Mouse (Mus musculus): ENCODE measurements at regions not wholly inside any gene's neighbourhood (a gene's known extent, or its start where the extent isn't known, plus 50 kb on each side); places are given as distances from the start of the nearest gene placed in this dataset.

- Histone ChIP-seq H3K4me1 (replicated peaks) (peaks cover 38% of the 10 kb centered on the region), H3K36me3 (no peaks in the 10 kb centered on the region), H3K9ac (replicated peaks) (no peak overlapping the region), H3K9me3 (no peaks in the 10 kb centered on the region), H3K4me2 (no peak overlapping the region), H3K27ac (0 out of 2 replicates have a peak overlapping the region, but pooled peaks have one; percentile 9), H3K4me3 (replicated peaks) (no peak overlapping the region), H3K27me3 (no peaks in the 10 kb centered on the region)
- no peak for ATAC-seq (ENCODE audit: insufficient number of reproducible peaks, insufficient read depth, low FRiP score, low TSS enrichment, low read depth)
- 89% methylated on average over 5 of the region's 5 CpGs for WGBS
These were observed 325.3 kb upstream of the Prickle1 start for GRCm38 (mm10) chr15:93920996-93921395.

GRCm38 (mm10) chr15:93919577-93919976, 323.9 kb upstream of the Prickle1 start:
- Histone ChIP-seq H3K4me3 (replicated peaks) (no peak overlapping the region), H3K27me3 (no peaks in the 10 kb centered on the region), H3K27ac (no peak overlapping the region), H3K4me2 (no peak overlapping the region), H3K9me3 (no peaks in the 10 kb centered on the region), H3K9ac (replicated peaks) (no peak overlapping the region), H3K4me1 (replicated peaks) (peaks cover 36% of the 10 kb centered on the region), H3K36me3 (no peaks in the 10 kb centered on the region)
- 76% methylated on average over 6 of the region's 6 CpGs for WGBS
- ATAC-seq (ENCODE audit: insufficient number of reproducible peaks, insufficient read depth, low FRiP score, low TSS enrichment, low read depth) = no peak

- no peak for ATAC-seq (ENCODE audit: insufficient number of reproducible peaks, insufficient read depth, low FRiP score, low TSS enrichment, low read depth)
- Histone ChIP-seq H3K27me3 (no peaks in the 10 kb centered on the region), H3K9ac (replicated peaks) (no peak overlapping the region), H3K4me2 (no peak overlapping the region; the same call in 1 of the 2 replicates), H3K4me3 (replicated peaks) (no peak overlapping the region), H3K9me3 (no peaks in the 10 kb centered on the region), H3K27ac (peak overlapping the region; percentile 42; the same call in 1 of the 2 replicates), H3K36me3 (no peaks in the 10 kb centered on the region), H3K4me1 (replicated peaks) (peaks cover 39% of the 10 kb centered on the region)
- WGBS = 41% methylated on average over 3 of the region's 3 CpGs
These were observed 321.2 kb upstream of the Prickle1 start for GRCm38 (mm10) chr15:93916856-93917255.

- H3K27ac ChIP-seq = 0 out of 2 replicates have a peak overlapping the region, but pooled peaks have one; percentile 41
- no peaks in the 10 kb centered on the region for H3K36me3 ChIP-seq
- no peak overlapping the region for H3K4me2 ChIP-seq
- 42% methylated on average over 5 of the region's 5 CpGs for WGBS
- ATAC-seq (ENCODE audit: insufficient number of reproducible peaks, insufficient read depth, low FRiP score, low TSS enrichment, low read depth) = no peak
- H3K9me3 ChIP-seq = no peaks in the 10 kb centered on the region
- no peak overlapping the region for H3K9ac ChIP-seq (replicated peaks)
- peaks cover 43% of the 10 kb centered on the region for H3K4me1 ChIP-seq (replicated peaks)
- H3K27me3 ChIP-seq = no peaks in the 10 kb centered on the region
- H3K4me3 ChIP-seq (replicated peaks) = no peak overlapping the region
These were observed 317.8 kb upstream of the Prickle1 start for GRCm38 (mm10) chr15:93913462-93913861.

GRCm38 (mm10) chr15:93913041-93913440, 317.4 kb upstream of the Prickle1 start:
- Histone ChIP-seq H3K9ac (replicated peaks) (no peak overlapping the region), H3K27me3 (no peaks in the 10 kb centered on the region), H3K4me1 (replicated peaks) (peaks cover 41% of the 10 kb centered on the region), H3K27ac (peak overlapping the region; percentile 37; the same call in 1 of the 2 replicates), H3K36me3 (no peaks in the 10 kb centered on the region), H3K4me3 (replicated peaks) (no peak overlapping the region), H3K9me3 (no peaks in the 10 kb centered on the region), H3K4me2 (no peak overlapping the region)
- WGBS = 43% methylated on average over 7 of the region's 7 CpGs
- ATAC-seq (ENCODE audit: insufficient number of reproducible peaks, insufficient read depth, low FRiP score, low TSS enrichment, low read depth) = no peak

GRCm38 (mm10) chr15:93910981-93911431, 315.3 kb upstream of the Prickle1 start:
- Histone ChIP-seq H3K4me3 (replicated peaks) (no peak overlapping the region), H3K27me3 (no peaks in the 10 kb centered on the region), H3K9ac (replicated peaks) (no peak overlapping the region), H3K4me1 (replicated peaks) (peaks cover 22% of the 10 kb centered on the region), H3K4me2 (peak overlapping the region; percentile 8), H3K27ac (peak overlapping the region; percentile 81), H3K36me3 (no peaks in the 10 kb centered on the region), H3K9me3 (no peaks in the 10 kb centered on the region)
- WGBS = 10% methylated on average over 11 of the region's 11 CpGs
- peak; percentile 58; the same call in 1 of the 2 replicates for ATAC-seq (ENCODE audit: insufficient number of reproducible peaks, insufficient read depth, low FRiP score, low TSS enrichment, low read depth)

GRCm38 (mm10) chr15:93910158-93910557, 314.5 kb upstream of the Prickle1 start:
- no peak overlapping the region for H3K4me3 ChIP-seq (replicated peaks)
- no peaks in the 10 kb centered on the region for H3K9me3 ChIP-seq
- 81% methylated on average over 3 of the region's 3 CpGs for WGBS
- no peak for ATAC-seq (ENCODE audit: insufficient number of reproducible peaks, insufficient read depth, low FRiP score, low TSS enrichment, low read depth)
- peak overlapping the region; percentile 81; the same call in 1 of the 2 replicates for H3K27ac ChIP-seq
- H3K4me1 ChIP-seq (replicated peaks) = peaks cover 29% of the 10 kb centered on the region
- no peak overlapping the region for H3K4me2 ChIP-seq
- H3K36me3 ChIP-seq = no peaks in the 10 kb centered on the region
- H3K9ac ChIP-seq (replicated peaks) = no peak overlapping the region
- H3K27me3 ChIP-seq = no peaks in the 10 kb centered on the region

GRCm38 (mm10) chr15:93903671-93904603, 308.2 kb upstream of the Prickle1 start:
- Histone ChIP-seq H3K9me3 (no peaks in the 10 kb centered on the region), H3K4me1 (replicated peaks) (peaks cover 32% of the 10 kb centered on the region), H3K27me3 (no peaks in the 10 kb centered on the region), H3K4me2 (peak overlapping the region; percentile 6; the same call in 1 of the 2 replicates), H3K9ac (replicated peaks) (no peak overlapping the region), H3K27ac (peak overlapping the region; percentile 83), H3K36me3 (no peaks in the 10 kb centered on the region), H3K4me3 (replicated peaks) (no peak overlapping the region)
- ATAC-seq (ENCODE audit: insufficient number of reproducible peaks, insufficient read depth, low FRiP score, low TSS enrichment, low read depth) = peak; percentile 73
- 13% methylated on average over 18 of the region's 18 CpGs for WGBS

GRCm38 (mm10) chr15:93882826-93883225, 287.1 kb upstream of the Prickle1 start:
- Histone ChIP-seq H3K9me3 (no peaks in the 10 kb centered on the region), H3K4me1 (replicated peaks) (peaks cover 18% of the 10 kb centered on the region), H3K36me3 (no peaks in the 10 kb centered on the region), H3K27ac (no peak overlapping the region), H3K4me3 (replicated peaks) (no peak overlapping the region), H3K27me3 (no peaks in the 10 kb centered on the region), H3K4me2 (no peak overlapping the region), H3K9ac (replicated peaks) (no peak overlapping the region)
- WGBS = 92% methylated on average over 8 of the region's 8 CpGs
- ATAC-seq (ENCODE audit: insufficient number of reproducible peaks, insufficient read depth, low FRiP score, low TSS enrichment, low read depth) = no peak

GRCm38 (mm10) chr15:93881276-93881675, 285.6 kb upstream of the Prickle1 start:
- Histone ChIP-seq H3K9me3 (no peaks in the 10 kb centered on the region), H3K9ac (replicated peaks) (no peak overlapping the region), H3K4me2 (no peak overlapping the region), H3K4me3 (replicated peaks) (no peak overlapping the region), H3K4me1 (replicated peaks) (peaks cover 31% of the 10 kb centered on the region), H3K36me3 (no peaks in the 10 kb centered on the region), H3K27ac (no peak overlapping the region), H3K27me3 (no peaks in the 10 kb centered on the region)
- ATAC-seq (ENCODE audit: insufficient number of reproducible peaks, insufficient read depth, low FRiP score, low TSS enrichment, low read depth) = no peak

GRCm38 (mm10) chr15:93880302-93880701, 284.6 kb upstream of the Prickle1 start:
- Histone ChIP-seq H3K4me3 (replicated peaks) (no peak overlapping the region), H3K4me1 (replicated peaks) (peaks cover 31% of the 10 kb centered on the region), H3K9ac (replicated peaks) (no peak overlapping the region), H3K4me2 (no peak overlapping the region), H3K36me3 (no peaks in the 10 kb centered on the region), H3K9me3 (no peaks in the 10 kb centered on the region), H3K27me3 (no peaks in the 10 kb centered on the region), H3K27ac (no peak overlapping the region)
- no peak for ATAC-seq (ENCODE audit: insufficient number of reproducible peaks, insufficient read depth, low FRiP score, low TSS enrichment, low read depth)
- 80% methylated on average over 8 of the region's 8 CpGs for WGBS

Data from limb, embryonic 12.5 days (tissue).